Mouse (Mus musculus) T-helper 17 cell (primary cell): Measurements from ENCODE around the gene Hint3.

Source experiments
- in situ Hi-C, 2 experiments: fragments of 300-600 bp; cut with MboI, MseI; formaldehyde crosslinking; loops; 1 replicate in 1 of 2; 2 replicates in 1 of 2; pipeline ENCODE4 v1.15.1; 2025; ENCODE audit warnings: high pct_unique_total_duplicates in 2 of 2

Gene Hint3

GRCm38 (mm10) chr10:30600542-30600966 lies 28.9 kb downstream of the Hint3 start, which contains the start of gene Trmt11:
Gene Trmt11 (minus strand): TSS chr10:30600749.
- in situ Hi-C loops = loop anchor here (25.0 kb wide), 2 partner anchors 712 to 1238 kb away; partner anchors contain the start of genes Hddc2 (in 1 of the 2) and Rnf146 (in 1 of the 2)

GRCm38 (mm10) chr10:30600094-30600534 lies 29.3 kb downstream of the Hint3 start:
- in situ Hi-C loops = loop anchor here (25.0 kb wide), 2 partner anchors 712 to 1238 kb away; partner anchors contain the start of genes Hddc2 (in 1 of the 2) and Rnf146 (in 1 of the 2)

- in situ Hi-C loops = no loop called here
Measured at GRCm38 (mm10) chr10:30587037-30587436, 42.4 kb downstream of the Hint3 start.

- in situ Hi-C loops = no loop called here
Measured at GRCm38 (mm10) chr10:30585691-30586090, 43.7 kb downstream of the Hint3 start.

GRCm38 (mm10) chr10:30577670-30578280 lies 51.7 kb downstream of the Hint3 start:
- in situ Hi-C loops = no loop called here

GRCm38 (mm10) chr10:30566364-30566763 lies 63.1 kb downstream of the Hint3 start:
- in situ Hi-C loops = loop anchor here in 1 of 2 experiments (25.0 kb wide), 1 partner anchor 1029 kb away; the partner anchor contains the start of gene Rspo3

GRCm38 (mm10) chr10:30564651-30565050 lies 64.8 kb downstream of the Hint3 start:
- in situ Hi-C loops = loop anchor here in 1 of 2 experiments (25.0 kb wide), 1 partner anchor 1027 kb away; the partner anchor contains the start of gene Rspo3
